Mouse (Mus musculus) stomach, postnatal 0 days (tissue): ENCODE data around the gene Wdr70.

Source experiments
- CTCF ChIP-seq: IDR thresholded peaks from 2 replicates; pipeline ENCODE4 v1.5.1; 2016; ENCODE audit warnings: antibody characterized with exemption, low read depth, mild to moderate bottlenecking, moderate library complexity
- EP300 ChIP-seq: optimal IDR thresholded peaks from 2 replicates; pipeline ENCODE3; 2016; ENCODE audit warnings: antibody characterized with exemption

DNA sequence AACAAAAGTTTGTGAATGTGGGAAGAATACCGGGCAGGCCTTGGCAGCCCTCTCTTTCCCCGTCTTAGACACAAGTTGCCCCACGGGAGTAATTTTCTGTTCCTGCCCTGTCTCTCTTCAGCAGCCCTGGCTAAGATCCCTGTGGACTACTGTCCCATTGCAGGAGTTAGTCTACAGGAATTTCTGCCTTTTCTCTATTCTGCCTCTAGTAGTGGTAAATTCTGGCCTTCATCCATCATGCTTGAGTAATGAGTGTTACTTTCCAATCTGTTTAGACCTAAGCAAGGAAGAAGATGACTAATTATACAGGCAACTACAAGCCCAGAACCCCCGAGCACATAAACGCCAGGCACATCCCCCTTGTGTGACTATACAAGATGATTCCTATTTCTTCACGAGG, 136.2 kb downstream of the Wdr70 start:
- TF ChIP-seq CTCF (no peak), EP300 (no peak)
